ENCODE assay signal across 18 mouse cellular contexts in the genomic region with DNA sequence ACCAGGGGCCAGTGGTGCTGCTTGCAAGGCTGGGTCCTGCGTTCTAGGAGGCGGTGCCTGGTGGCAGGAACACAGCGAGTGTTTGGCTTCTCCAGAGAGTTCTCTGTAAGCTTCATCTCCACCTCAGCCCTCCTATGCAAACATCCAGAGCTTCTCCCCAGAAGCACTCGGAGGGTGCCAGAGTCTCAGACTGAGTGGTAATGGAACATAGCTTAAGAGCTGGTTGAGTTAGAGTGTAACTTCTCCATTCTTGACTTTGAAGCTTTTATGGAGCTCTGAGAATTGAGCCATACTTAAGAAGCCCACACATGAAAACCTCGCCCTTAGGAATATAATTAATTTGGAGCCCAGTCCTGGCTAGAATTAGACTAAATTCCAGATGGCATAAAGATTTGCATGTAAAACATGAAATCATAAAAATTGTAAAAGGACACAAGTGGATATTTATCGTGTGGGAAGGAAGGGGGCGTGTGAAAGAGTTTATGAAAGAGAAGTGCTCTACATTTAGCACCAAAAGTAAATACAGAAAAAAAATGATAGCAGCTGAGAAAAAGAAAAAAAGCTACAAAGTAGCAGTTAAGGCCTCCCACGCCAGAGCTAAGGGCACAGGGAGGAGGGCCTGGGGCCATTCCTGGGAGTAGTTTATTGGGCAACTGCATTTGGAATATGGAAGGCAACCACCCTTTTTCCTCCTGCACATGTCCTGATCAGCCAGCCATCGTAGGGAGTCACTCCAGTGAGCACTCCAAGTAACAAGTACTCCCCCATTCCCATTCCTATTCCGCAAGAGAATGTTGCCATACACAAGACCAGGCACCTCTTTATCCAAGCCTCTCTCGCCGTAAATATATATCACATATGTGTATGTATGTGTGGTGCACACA. TPM values are rescaled to one million over a fixed set of nuclear protein-coding genes. Genes with fewer than 3 reads are reported as not detected.
DNase-seq lines count a peak whose midpoint lies in the region; TF ChIP-seq lines count a peak whose summit lies in the region.
"Had no signal": no experiment of that assay in that cellular context is flagged by ENCODE, and none has a peak within 500 bp of the region (broad histone marks: within the 10 kb centered on the region; RNA-seq: fewer than 3 reads in every experiment).

No protein-coding gene starts in this region.

- no peak for DNase-seq in gastrocnemius, adult 2 months
- no peak for DNase-seq in gastrocnemius, postnatal 10 days
- DNase-seq in left cerebral cortex, postnatal 36 days (ENCODE audit: low spot score in 2 of 2) = peak; percentile 34 to 36
- no peak for DNase-seq in left cerebral cortex, postnatal 10 days (ENCODE audit: extremely low spot score in 1 of 2, low spot score in 2 of 2)
- peak; percentile 24 for DNase-seq in right cerebral cortex, postnatal 25 days
- no peak for DNase-seq in right cerebral cortex, postnatal 10 days (ENCODE audit: low spot score in 2 of 2)
- DNase-seq in cerebellum, postnatal 10 days = no peak
- DNase-seq: B cell, adult 2 months; cerebellum, postnatal 25 days; kidney, adult 11 months; kidney, postnatal 25 days; midbrain, embryonic 14.5 days; thymus, postnatal 25 days had no signal

- H3K27ac ChIP-seq in gastrocnemius, adult 2 months = peak overlapping the region; percentile 72
- H3K27ac ChIP-seq: hindbrain, embryonic 15.5 days; liver, embryonic 14.5 days; stomach, embryonic 15.5 days had no signal

- intact Hi-C loops in gastrocnemius, adult 2 months (cut with DNase I) = no loop called here
- intact Hi-C loops in left cerebral cortex, postnatal 36 days (cut with DNase I) = loop anchor here (1.0 kb wide), 1 partner anchor 145 kb away; no protein-coding TSS in a partner anchor
- intact Hi-C loops in left cerebral cortex, postnatal 10 days (cut with DNase I) = no loop called here

- no peak for TF ChIP-seq CTCF in gastrocnemius, adult 2 months (IDR thresholded peaks at IDR 0.05)

- H3K4me3 ChIP-seq in gastrocnemius, adult 2 months = no peak overlapping the region
- H3K4me3 ChIP-seq: hindbrain, embryonic 15.5 days; stomach, embryonic 15.5 days had no signal

RNA-seq across cellular contexts. Expression of gene B4galt1, which starts 30.7 kb away (rescaled TPM):
- total RNA-seq in gastrocnemius, adult 2 months (2021) = 10 to 100 TPM; 30.5 to 42.2 TPM
- total RNA-seq in gastrocnemius, postnatal 10 days (2021) = 10 to 100 TPM; 52.0 to 58.6 TPM
- 1 to 10 TPM; 4.1 to 5.1 TPM for total RNA-seq in left cerebral cortex, postnatal 36 days (2021)
- 1 to 10 TPM; 6.8 to 7.0 TPM for total RNA-seq in left cerebral cortex, postnatal 10 days (2021)

RNA-seq across cellular contexts. Expression of gene Spink4, which starts 35.3 kb away (rescaled TPM):
- total RNA-seq in gastrocnemius, adult 2 months (2021) = not detected
- total RNA-seq in gastrocnemius, postnatal 10 days (2021) = not detected
- total RNA-seq in left cerebral cortex, postnatal 36 days (2021) = not detected
- total RNA-seq in left cerebral cortex, postnatal 10 days (2021) = not detected
- total RNA-seq: left cerebral cortex, postnatal 25 days; megakaryocyte progenitor cell, adult 5-6 weeks had no signal

Comparison
In these comparisons a context has a peak if more than half of its experiments do, and no peak if none do; other contexts are left out.
1. DNase-seq: peak in left cerebral cortex, postnatal 36 days (2 of 2) and right cerebral cortex, postnatal 25 days (single experiment); none in gastrocnemius, adult 2 months (single experiment), gastrocnemius, postnatal 10 days (single experiment), left cerebral cortex, postnatal 10 days (0 of 2), right cerebral cortex, postnatal 10 days (0 of 2) and cerebellum, postnatal 10 days (0 of 2).